Mouse (Mus musculus): ENCODE results near the gene Lipt2. TPM values are rescaled to one million over a fixed set of nuclear protein-coding genes. Genes with fewer than 3 reads are reported as not detected.

Lipt2 gene
- 16.8 and 19.6 TPM in 2 replicates for polyA plus RNA-seq (2015; fragmentation: Nextera tagmentation; extraction: Ambion mirVana)

DNA sequence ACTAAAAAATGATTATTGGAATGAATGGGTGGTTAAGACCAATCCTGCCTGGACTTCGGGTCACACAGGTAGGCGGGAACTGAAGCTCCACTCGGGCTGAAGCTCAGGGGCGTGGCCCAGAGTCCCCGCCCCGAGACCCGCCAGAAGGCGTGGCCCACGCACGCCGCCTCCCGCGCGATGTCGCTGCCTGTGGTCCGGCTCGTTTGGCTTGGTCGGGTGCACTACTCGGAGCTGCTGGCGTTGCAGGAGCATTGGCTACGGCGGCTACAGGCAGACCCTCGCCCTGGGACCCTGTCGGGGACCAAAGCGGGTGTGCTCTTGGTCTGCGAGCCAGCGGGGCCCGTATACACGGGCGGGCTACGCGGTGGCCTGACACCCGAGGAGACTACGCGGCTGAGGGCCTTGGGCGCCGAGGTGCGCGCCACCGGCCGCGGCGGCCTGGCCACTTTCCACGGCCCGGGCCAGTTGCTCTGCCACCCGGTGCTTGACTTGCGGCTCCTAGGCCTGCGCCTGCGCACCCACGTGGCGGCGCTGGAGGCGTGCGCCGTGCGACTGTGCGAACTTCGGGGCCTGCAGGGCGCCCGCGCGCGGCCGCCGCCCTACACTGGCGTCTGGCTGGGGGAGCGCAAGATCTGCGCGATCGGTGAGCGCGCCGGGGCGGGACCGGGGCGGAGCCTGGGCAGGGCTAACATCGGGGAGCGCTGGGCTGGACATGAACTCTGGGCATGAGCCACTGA, at the start of gene Lipt2:
Gene Lipt2 (plus strand): TSS at position 173 of the 737 bp plus-strand sequence.
- Histone ChIP-seq H3K27me3 (no peaks in the 10 kb centered on the region), H3K4me2 (peak within 1 kb of the TSS; percentile 65), H3K4me3 (peak within 1 kb of the TSS; percentile 65), H3K4me1 (replicated peaks) (peaks cover 7% of the 10 kb centered on the region), H3K27ac (replicated peaks) (peak within 1 kb of the TSS; percentile 89), H3K36me3 (no peaks in the 10 kb centered on the region), H3K9ac (peak within 1 kb of the TSS; percentile 83), H3K9me3 (no peaks in the 10 kb centered on the region)
- peak; percentile 98 for ATAC-seq (ENCODE audit: low FRiP score, low read depth)
- under 1% methylated on average over 78 of the region's 78 CpGs for WGBS

DNA sequence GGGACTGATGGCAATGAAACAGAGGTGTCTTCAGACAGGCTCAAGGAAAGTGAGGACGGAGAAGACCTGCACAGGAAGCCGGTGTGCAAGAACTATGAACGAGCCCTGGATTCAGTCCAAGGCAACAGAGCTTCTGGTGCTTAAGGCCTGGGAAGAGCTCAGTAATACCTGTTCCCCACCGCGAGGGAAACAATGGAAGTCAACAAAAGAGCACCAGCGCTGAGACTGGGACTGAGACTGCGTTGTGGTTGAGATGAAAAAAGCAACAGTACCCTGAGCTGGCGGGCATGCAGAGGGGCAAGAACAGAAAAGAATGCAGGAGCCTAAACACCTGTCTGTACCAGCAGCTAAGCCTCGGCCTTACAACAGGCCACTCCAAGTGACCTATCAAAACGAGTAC, 47.6 kb upstream of the Lipt2 start:
- no peaks in the 10 kb centered on the region for H3K27me3 ChIP-seq
- no peaks in the 10 kb centered on the region for H3K4me1 ChIP-seq (replicated peaks)
- H3K36me3 ChIP-seq: peaks cover 26% of the 10 kb centered on the region
- no peak overlapping the region for H3K9ac ChIP-seq
- no peaks in the 10 kb centered on the region for H3K9me3 ChIP-seq
- H3K4me2 ChIP-seq: no peak overlapping the region
- WGBS: 84% methylated on average over 10 of the region's 10 CpGs
- H3K4me3 ChIP-seq: no peak overlapping the region
- no peak for ATAC-seq (ENCODE audit: low FRiP score, low read depth)
- no peak overlapping the region for H3K27ac ChIP-seq (replicated peaks)

DNA sequence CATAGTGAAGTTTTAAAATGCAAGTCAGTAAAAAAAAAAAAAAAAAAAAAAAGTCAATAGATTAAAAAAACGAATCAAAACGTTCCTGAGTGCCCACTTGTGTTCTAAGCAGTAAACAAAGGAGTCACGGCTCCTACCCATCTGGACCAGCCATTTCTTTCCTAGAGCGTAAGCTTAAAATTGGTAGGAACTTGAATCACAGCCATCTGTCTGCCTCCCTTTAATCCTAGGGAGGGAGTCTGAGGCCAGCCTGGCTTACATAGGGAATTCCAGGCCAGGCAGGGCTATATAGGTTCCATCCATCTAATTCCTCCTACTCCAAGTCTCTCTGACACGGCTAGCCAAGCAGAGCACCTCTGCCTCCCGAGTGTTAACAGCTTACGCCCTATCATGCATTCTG, 45.3 kb upstream of the Lipt2 start:
- ATAC-seq (ENCODE audit: low FRiP score, low read depth): no peak
- Histone ChIP-seq H3K9me3 (no peaks in the 10 kb centered on the region), H3K36me3 (peaks cover 29% of the 10 kb centered on the region)

DNA sequence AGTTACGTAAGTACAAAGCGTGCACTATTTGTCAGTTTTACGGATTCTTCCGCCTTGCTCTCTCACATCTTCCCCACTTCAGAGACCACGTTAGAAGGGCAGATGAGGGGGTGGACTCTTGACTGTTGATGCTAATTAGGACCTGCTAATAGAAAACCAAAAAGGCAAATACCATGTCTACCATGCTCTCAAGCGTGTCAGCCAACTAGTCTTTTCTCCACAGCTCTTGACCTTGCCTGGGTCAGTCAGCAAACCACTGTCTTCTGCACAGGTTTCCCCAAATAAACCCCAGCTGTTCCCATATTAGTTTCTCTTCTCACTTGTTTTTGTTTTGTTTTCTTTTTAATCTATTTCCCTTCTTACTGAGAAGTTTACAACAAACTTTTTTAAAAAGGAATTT, 44.8 kb upstream of the Lipt2 start:
- H3K4me2 ChIP-seq: no peak overlapping the region
- 93% methylated on average over 6 of the region's 6 CpGs for WGBS
- no peaks in the 10 kb centered on the region for H3K27me3 ChIP-seq
- no peak overlapping the region for H3K27ac ChIP-seq (replicated peaks)
- no peaks in the 10 kb centered on the region for H3K4me1 ChIP-seq (replicated peaks)
- H3K36me3 ChIP-seq: peaks cover 29% of the 10 kb centered on the region
- ATAC-seq (ENCODE audit: low FRiP score, low read depth): no peak
- no peak overlapping the region for H3K4me3 ChIP-seq
- H3K9ac ChIP-seq: no peak overlapping the region
- no peaks in the 10 kb centered on the region for H3K9me3 ChIP-seq

More for the DNA sequence above, 45.3 kb upstream of the Lipt2 start:
- 83% methylated on average over 7 of the region's 7 CpGs for WGBS
- H3K27ac ChIP-seq (replicated peaks): no peak overlapping the region
- no peaks in the 10 kb centered on the region for H3K27me3 ChIP-seq
- no peak overlapping the region for H3K4me3 ChIP-seq
- H3K4me1 ChIP-seq (replicated peaks): no peaks in the 10 kb centered on the region
- no peak overlapping the region for H3K9ac ChIP-seq
- H3K4me2 ChIP-seq: no peak overlapping the region

DNA sequence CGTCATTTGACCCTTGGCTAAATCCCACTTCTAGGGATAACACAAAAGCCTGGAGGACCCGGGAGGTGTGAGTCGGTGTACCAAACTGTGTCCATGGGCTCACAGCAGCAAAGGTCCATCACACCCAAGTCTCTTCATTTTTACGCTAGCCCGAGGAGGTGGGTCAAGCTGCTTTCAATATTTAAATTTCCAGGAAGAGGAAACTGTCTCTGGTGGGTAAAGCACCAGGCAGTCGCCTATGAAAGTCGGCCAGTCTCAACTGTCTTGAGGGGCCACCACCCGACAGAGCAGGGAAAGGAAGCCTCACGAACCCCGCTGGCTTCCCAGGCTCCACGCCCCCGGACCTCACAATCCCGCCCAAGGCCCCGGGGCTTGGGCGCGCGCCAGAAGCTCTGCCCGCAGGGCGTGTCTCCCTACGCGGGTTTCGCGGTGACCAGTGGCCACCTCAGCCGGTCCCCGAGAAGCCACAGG, 38.3 kb upstream of the Lipt2 start:
- WGBS: under 1% methylated on average over 24 of the region's 25 CpGs
- Histone ChIP-seq H3K9me3 (no peaks in the 10 kb centered on the region), H3K36me3 (peaks cover 11% of the 10 kb centered on the region), H3K4me2 (peak overlapping the region; percentile 91), H3K4me1 (replicated peaks) (peaks cover 21% of the 10 kb centered on the region), H3K27me3 (no peaks in the 10 kb centered on the region), H3K9ac (peak overlapping the region; percentile 93), H3K27ac (replicated peaks) (peak overlapping the region; percentile 88), H3K4me3 (peak overlapping the region; percentile 99)
- ATAC-seq (ENCODE audit: low FRiP score, low read depth): peak; percentile 57; the same call in 1 of the 2 replicates

DNA sequence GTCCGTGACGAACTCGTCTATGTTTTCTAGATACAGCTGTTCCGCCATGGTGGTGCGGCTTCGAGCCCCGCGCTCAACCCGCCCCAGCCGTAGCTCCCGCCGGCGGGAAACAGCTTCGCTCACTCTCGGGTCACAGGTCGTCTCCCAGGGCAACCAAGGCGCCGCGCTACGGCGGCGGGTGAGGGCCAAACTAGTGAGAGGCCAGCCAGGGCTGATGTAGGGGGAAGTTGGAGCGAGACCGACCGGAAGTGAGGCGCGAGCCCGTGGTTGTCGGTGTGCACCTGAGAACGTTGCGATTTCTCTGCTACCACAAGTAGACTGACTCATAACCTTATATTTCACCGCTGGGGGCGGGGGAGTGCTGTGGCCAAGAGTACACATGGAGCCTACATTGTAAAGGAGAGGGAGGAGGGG, 37.7 kb upstream of the Lipt2 start, which contains the start of gene Pold3:
Gene Pold3 (minus strand): TSS at position 190 of the 414 bp plus-strand sequence.
- no peaks in the 10 kb centered on the region for H3K9me3 ChIP-seq
- H3K27me3 ChIP-seq: no peaks in the 10 kb centered on the region
- peak within 1 kb of the TSS; percentile 91 for H3K4me2 ChIP-seq
- peak within 1 kb of the TSS; percentile 88 for H3K27ac ChIP-seq (replicated peaks)
- peaks cover 21% of the 10 kb centered on the region for H3K4me1 ChIP-seq (replicated peaks)
- under 1% methylated on average over 33 of the region's 33 CpGs for WGBS
- peak; percentile 98 for ATAC-seq (ENCODE audit: low FRiP score, low read depth)
- peak within 1 kb of the TSS; percentile 93 for H3K9ac ChIP-seq
- peaks cover 9% of the 10 kb centered on the region for H3K36me3 ChIP-seq
- H3K4me3 ChIP-seq: peak within 1 kb of the TSS; percentile 99

DNA sequence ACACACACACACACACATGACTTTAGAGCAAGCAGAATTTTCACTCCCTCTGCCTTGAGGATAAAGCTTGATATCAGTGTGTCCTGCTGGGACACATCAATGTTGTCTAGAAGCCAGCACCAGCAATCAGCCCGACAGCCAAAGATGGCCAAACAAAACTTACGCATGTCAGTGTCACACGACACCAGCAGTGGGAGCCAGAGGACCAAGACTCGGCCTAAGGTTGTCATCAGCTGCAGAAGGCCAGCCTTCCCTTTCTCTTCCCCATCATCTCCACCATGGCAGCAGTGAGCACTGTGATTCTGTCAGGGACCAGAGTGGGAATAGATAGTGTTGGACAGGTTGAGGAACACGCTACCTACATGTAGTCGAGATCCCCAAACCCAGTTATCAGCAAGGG, 35.6 kb upstream of the Lipt2 start:
- ATAC-seq (ENCODE audit: low FRiP score, low read depth): no peak
- Histone ChIP-seq H3K9me3 (no peaks in the 10 kb centered on the region), H3K4me3 (no peak overlapping the region), H3K4me2 (no peak overlapping the region), H3K27ac (replicated peaks) (no peak overlapping the region), H3K9ac (no peak overlapping the region), H3K4me1 (replicated peaks) (peaks cover 21% of the 10 kb centered on the region), H3K36me3 (no peaks in the 10 kb centered on the region), H3K27me3 (no peaks in the 10 kb centered on the region)
- WGBS: 59% methylated on average over 6 of the region's 6 CpGs

DNA sequence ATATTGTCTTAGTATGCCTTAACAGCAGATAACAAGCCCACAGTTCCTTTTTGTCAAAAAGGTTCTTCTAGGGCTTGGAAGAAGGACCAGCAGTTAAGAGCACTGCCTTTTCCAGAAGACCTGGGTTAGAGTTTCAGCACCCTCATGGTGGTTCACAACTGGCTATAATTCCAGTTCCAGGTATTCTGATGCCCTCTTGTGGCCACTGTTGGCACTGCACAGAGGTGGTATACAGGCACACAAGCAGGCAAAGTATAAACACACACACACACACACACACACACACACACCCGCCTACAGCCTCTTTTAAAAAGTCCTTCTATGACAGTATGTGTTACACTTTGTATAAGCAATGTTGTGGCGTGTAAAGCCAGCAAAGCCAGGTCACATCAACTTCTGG, 34.9 kb upstream of the Lipt2 start:
- no peaks in the 10 kb centered on the region for H3K36me3 ChIP-seq
- no peak for ATAC-seq (ENCODE audit: low FRiP score, low read depth)
- no peak overlapping the region for H3K4me3 ChIP-seq
- WGBS: 84% methylated on average over 2 of the region's 2 CpGs
- no peak overlapping the region for H3K27ac ChIP-seq (replicated peaks)
- peaks cover 21% of the 10 kb centered on the region for H3K4me1 ChIP-seq (replicated peaks)
- no peak overlapping the region for H3K9ac ChIP-seq
- H3K4me2 ChIP-seq: no peak overlapping the region
- H3K27me3 ChIP-seq: no peaks in the 10 kb centered on the region
- no peaks in the 10 kb centered on the region for H3K9me3 ChIP-seq

DNA sequence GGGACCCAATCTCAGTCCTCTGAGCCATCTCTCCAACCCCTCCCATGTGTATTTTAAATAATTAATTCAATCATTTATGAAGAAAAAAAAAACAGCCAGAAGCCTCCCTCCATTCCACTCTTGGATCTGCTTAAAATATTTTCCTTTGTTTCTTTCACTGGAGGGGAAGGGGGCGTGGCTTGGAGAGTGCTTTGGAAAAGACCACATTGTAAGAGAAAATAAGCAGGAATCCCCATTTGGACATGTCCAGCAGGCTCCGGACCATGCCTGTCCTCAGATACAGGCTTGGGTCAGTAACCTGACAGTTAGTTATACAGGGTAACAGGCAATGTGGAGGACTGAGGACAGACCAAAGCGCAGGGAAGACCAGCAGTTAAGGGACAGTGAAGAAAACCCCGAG, 33.9 kb upstream of the Lipt2 start:
- Histone ChIP-seq H3K4me2 (no peak overlapping the region), H3K27ac (replicated peaks) (no peak overlapping the region), H3K27me3 (no peaks in the 10 kb centered on the region), H3K4me1 (replicated peaks) (peaks cover 15% of the 10 kb centered on the region), H3K9me3 (no peaks in the 10 kb centered on the region), H3K9ac (no peak overlapping the region), H3K4me3 (no peak overlapping the region), H3K36me3 (no peaks in the 10 kb centered on the region)
- ATAC-seq (ENCODE audit: low FRiP score, low read depth): no peak
- WGBS: 72% methylated on average over 4 of the region's 4 CpGs

DNA sequence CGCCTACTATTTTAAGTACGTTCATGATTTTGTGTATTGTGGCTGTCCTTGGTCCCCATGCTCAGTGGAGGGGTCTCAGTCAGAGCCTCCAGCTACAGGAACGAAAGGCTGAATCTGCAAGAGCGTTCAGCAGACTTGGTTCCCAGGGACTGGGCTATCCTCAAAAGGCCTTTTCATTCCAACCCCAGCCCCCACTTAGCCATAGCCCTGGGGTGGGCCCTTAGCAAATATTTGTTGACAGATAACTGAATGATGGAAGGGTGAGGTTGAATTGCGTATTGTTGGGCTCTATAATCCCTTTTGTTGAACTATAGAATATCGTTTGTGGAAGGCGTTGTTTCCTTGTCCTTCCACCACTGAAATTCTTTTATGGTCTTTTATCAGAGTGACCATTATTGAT, 32.6 kb upstream of the Lipt2 start:
- H3K9ac ChIP-seq: no peak overlapping the region
- H3K36me3 ChIP-seq: no peaks in the 10 kb centered on the region
- no peak overlapping the region for H3K4me2 ChIP-seq
- H3K9me3 ChIP-seq: no peaks in the 10 kb centered on the region
- peaks cover 9% of the 10 kb centered on the region for H3K4me1 ChIP-seq (replicated peaks)
- WGBS: 85% methylated on average over 7 of the region's 7 CpGs
- H3K27ac ChIP-seq (replicated peaks): no peak overlapping the region
- H3K4me3 ChIP-seq: no peak overlapping the region
- no peaks in the 10 kb centered on the region for H3K27me3 ChIP-seq
- no peak for ATAC-seq (ENCODE audit: low FRiP score, low read depth)

DNA sequence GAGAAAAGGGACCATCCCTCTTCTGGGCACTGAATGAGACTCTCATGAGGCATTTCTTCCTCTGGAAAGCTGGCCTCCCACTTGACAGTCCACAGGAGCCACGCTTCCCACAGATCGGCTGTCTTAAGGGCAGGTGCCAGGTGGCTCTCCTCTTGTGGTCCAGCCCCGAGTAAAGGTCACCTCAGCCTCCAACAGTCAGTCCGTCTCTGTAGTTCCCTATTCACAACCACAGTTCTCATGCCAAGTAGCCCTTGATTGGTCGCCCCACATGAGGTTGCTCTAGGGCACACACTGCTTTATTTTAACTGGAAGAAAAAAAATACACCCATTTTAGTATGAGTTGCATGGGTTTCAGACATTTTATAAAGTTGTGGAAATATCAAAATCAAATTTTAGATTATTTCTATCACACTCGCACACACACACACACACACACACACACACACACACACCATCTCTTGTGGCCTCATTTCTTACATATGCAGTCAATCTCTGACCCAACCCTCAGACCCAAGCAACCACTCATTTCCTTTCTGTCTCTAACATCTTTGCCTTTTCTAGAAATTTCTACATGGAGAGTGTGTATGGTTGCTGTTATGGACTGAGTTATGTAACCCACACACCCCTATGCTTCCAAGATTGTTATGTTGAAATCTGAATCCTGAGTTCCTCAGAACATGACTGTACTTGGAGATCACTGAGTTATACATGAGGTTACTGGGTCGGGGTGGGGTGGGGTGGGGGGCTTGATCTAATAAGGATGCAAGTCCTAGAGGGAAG, 30.6 kb upstream of the Lipt2 start:
- no peak overlapping the region for H3K27ac ChIP-seq (replicated peaks)
- H3K27me3 ChIP-seq: no peaks in the 10 kb centered on the region
- H3K9me3 ChIP-seq: no peaks in the 10 kb centered on the region
- H3K36me3 ChIP-seq: no peaks in the 10 kb centered on the region
- 90% methylated on average over 7 of the region's 7 CpGs for WGBS
- no peak overlapping the region for H3K4me3 ChIP-seq
- H3K4me1 ChIP-seq (replicated peaks): no peaks in the 10 kb centered on the region
- ATAC-seq (ENCODE audit: low FRiP score, low read depth): no peak
- H3K4me2 ChIP-seq: no peak overlapping the region
- no peak overlapping the region for H3K9ac ChIP-seq

DNA sequence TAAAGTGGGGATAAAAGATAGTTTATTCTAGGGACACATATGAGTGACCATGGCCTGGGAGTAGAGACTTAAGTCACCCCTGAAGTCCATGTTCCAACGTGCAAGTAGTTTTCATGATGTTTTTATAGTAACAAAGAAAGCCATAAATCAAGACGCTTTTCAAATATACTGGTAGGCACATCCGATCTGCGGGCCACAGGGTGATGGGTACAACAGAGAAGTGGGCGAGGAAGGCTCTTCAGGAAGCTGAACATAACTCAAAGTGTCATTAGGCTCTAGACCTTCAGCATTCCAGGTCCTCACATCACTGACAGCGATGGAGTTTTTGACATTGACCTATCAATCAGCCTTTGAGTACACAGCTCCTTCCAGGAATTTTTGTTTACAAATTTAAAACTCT, 28.5 kb upstream of the Lipt2 start:
- ATAC-seq (ENCODE audit: low FRiP score, low read depth): no peak
- Histone ChIP-seq H3K4me2 (no peak overlapping the region), H3K27me3 (no peaks in the 10 kb centered on the region), H3K4me1 (replicated peaks) (no peaks in the 10 kb centered on the region), H3K4me3 (no peak overlapping the region), H3K27ac (replicated peaks) (no peak overlapping the region), H3K36me3 (no peaks in the 10 kb centered on the region), H3K9ac (no peak overlapping the region), H3K9me3 (no peaks in the 10 kb centered on the region)
- 64% methylated on average over 6 of the region's 6 CpGs for WGBS

All from hindbrain, embryonic 15.5 days (tissue).